Mouse (Mus musculus) spleen, postnatal 4 days (tissue): ENCODE results near the gene Isg15.
A peak's percentile ranks its signal among the peaks of the same experiment; 100 is the strongest.
"Not testable (repeated sequence)": the region's sequence is repeated elsewhere in the genome, so short reads cannot be mapped to it uniquely, and the experiment has no call there.

Experiments used
- DNase-seq, 2 experiments: peaks; one replicate each; pipeline ENCODE4 v3.0.0; 2022; ENCODE audit warnings: low spot score in 2 of 2

Gene Isg15

DNA sequence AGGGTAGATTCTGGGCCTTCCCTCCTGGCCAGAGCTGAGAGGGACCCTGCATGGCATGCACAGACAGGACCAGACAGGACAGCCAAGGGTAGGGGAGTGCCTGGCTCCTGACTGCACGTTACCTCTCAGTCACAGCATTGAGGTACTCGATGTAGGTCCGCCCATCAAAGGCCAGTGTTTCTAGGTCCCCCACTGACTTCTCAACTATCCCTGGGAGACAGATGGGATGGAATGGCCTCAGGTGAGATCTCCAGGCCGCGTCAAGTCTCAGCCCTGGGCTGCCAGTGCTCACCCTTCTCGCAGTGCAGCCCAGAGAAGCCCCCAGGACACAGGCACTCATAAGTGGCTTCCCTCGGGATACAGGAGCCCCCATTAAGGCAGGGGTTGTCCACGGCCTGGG lies 32.0 kb downstream of the Isg15 start:
- peak in 1 of 2 experiments; percentile 57 for DNase-seq

DNA sequence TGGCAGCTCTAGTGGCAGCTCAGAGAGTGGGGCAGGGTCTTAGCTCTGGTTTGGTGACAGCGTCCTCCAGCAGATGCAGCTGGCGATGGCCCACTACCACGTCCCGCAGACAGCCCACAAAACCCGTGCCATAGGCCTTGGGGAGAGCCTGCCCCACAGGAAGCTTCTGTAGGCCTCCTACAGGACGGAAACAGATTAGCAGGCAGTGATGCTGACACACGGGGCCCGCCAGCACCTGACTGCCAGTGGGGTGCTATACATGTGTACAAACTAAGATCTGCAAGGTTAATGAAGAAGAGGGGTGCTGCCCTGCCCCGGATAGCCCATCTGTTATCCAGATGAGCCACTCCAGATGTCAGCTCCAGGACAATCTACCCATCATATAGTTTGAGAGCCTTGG lies 34.1 kb downstream of the Isg15 start:
- peak in 1 of 2 experiments; percentile 58 for DNase-seq

DNA sequence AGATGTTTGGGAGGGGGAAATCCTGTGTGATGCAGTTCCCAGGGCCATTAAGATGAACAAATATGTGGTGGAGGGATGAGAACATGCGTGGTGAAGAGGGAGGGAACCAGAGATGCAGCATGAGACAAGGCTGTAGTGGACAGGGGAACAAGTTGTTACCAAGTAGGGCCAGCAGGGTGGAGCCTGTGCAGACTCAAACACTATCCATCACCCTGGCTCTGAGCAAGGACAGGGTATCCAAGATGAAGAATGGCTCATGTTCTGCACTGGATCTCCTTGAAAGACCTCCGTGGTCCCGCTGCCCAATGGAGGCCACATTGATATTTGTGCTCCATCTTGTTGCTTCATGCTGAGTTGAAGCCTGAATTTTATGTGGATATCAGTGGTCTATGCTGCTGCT lies 45.8 kb downstream of the Isg15 start:
- no peak for DNase-seq

DNA sequence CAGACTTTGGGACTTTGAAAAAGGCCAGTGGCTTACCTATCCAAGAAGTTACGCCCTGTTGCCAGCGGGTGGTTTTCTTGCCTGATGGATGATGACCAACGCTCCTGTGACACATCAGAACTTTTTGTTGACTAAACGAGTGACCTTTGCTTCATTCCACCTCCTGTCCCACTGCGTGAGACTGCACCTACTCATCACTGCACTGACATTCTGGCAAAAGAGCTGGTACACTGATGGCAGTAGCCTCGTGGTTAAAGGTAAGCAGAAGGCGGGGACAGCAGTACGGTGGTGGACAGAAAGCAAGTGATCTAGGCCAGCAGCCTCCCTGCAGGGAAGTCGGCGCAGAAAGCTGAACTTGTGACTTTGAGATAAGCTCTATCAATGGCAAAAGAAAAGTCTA lies 49.7 kb downstream of the Isg15 start:
- not testable (repeated sequence) for DNase-seq
